Mouse (Mus musculus) olfactory bulb, adult 2 months (tissue): ENCODE results near the gene Phb.

ENCODE experiments used
- CTCF ChIP-seq: fragments of 200-500 bp; IDR thresholded peaks from 2 replicates; pipeline ENCODE4 v1.5.1; 2012; ENCODE audit warnings: low read depth, mild to moderate bottlenecking, low read length, moderate library complexity; ENCODE audit not compliant: insufficient read depth
- POLR2A ChIP-seq: fragments of 200-500 bp; IDR thresholded peaks from 2 replicates; pipeline ENCODE4 v1.6.1; 2012; ENCODE audit warnings: mild to moderate bottlenecking, low read depth, low read length, moderate library complexity; ENCODE audit not compliant: insufficient read depth

- TF ChIP-seq CTCF (no peak), POLR2A (no peak)
Observed at GRCm38 (mm10) chr11:95647791-95648190, 19.0 kb upstream of the Phb start.
